Mouse (Mus musculus) small intestine, adult 2 months (tissue): ENCODE data around the gene Cdk6. TPM values are rescaled to one million over a fixed set of nuclear protein-coding genes. Genes with fewer than 3 reads are reported as not detected.
A peak's percentile ranks its signal among the peaks of the same experiment; 100 is the strongest.
"Not testable (repeated sequence)": the region's sequence is repeated elsewhere in the genome, so short reads cannot be mapped to it uniquely, and the experiment has no call there.

Source experiments
- H3K27ac ChIP-seq: fragments of 200-500 bp; 2 replicates; pipeline ENCODE4 v1.5.1; 2012; ENCODE audit warnings: low read depth, low read length, control low read depth, inconsistent platforms; ENCODE audit not compliant: insufficient read depth
- H3K27me3 ChIP-seq: fragments of 200-500 bp; 2 replicates; pipeline ENCODE4 v1.6.1; 2012; ENCODE audit warnings: mild to moderate bottlenecking, moderate library complexity, low read length, inconsistent platforms; ENCODE audit not compliant: control insufficient read depth, insufficient read depth
- H3K36me3 ChIP-seq: fragments of 200-500 bp; 2 replicates; pipeline ENCODE4 v1.6.1; 2012; ENCODE audit warnings: mild to moderate bottlenecking, low read length, control low read depth, inconsistent platforms; ENCODE audit not compliant: control insufficient read depth, insufficient read depth
- H3K4me1 ChIP-seq: fragments of 200-500 bp; 2 replicates; pipeline ENCODE4 v1.6.1; 2012; ENCODE audit warnings: low read length, inconsistent platforms, mixed read lengths; ENCODE audit not compliant: control insufficient read depth, insufficient read depth, insufficient read length
- H3K4me3 ChIP-seq: fragments of 200-500 bp; 2 replicates; pipeline ENCODE4 v1.5.1; 2012; ENCODE audit warnings: low read depth, mild to moderate bottlenecking, control low read depth, inconsistent platforms, low read length, moderate library complexity
- CTCF ChIP-seq: fragments of 200-500 bp; IDR thresholded peaks from 2 replicates; pipeline ENCODE4 v1.5.1; 2012; ENCODE audit warnings: low read depth, mild to moderate bottlenecking, control low read depth, inconsistent platforms, low read length, moderate library complexity, mixed read lengths; ENCODE audit not compliant: insufficient replicate concordance, insufficient read length; ENCODE audit errors: extremely low read depth
- POLR2A ChIP-seq: fragments of 200-500 bp; IDR thresholded peaks from 2 replicates; pipeline ENCODE4 v1.6.1; 2012; ENCODE audit warnings: low read depth, mild to moderate bottlenecking, control low read depth, inconsistent platforms, low read length, moderate library complexity
- WGBS: fragments of 180-500 bp; shearing (Covaris S2); methylation state at CpG from one replicate; pipeline ENCODE4 v1.1.7; 2018; 5-methylcytosine and 5-hydroxymethylcytosine counted together
- polyA plus RNA-seq: library from polyadenylated mRNA; depleted of rRNA; stranded (reverse); fragments of >200 nt; gene quantifications from 2 replicates; pipeline ENCODE4 v1.2.3, GENCODE M21; 2012

Gene Cdk6
- polyA plus RNA-seq, 1 experiment: 7.7 TPM

- no peak for TF ChIP-seq CTCF
- TF ChIP-seq POLR2A: no peak
- Histone ChIP-seq H3K27ac (no peak overlapping the region), H3K36me3 (no peaks in the 10 kb centered on the region), H3K27me3 (no peaks in the 10 kb centered on the region), H3K4me1 (no peaks in the 10 kb centered on the region), H3K4me3 (no peak overlapping the region)
- WGBS: 73% methylated on average over 9 of the region's 9 CpGs
These were observed 66.6 kb downstream of the Cdk6 start for GRCm38 (mm10) chr5:3407926-3408325.

GRCm38 (mm10) chr5:3418183-3418582 lies 76.9 kb downstream of the Cdk6 start:
- H3K27ac ChIP-seq, H3K36me3 ChIP-seq, H3K27me3 ChIP-seq, H3K4me3 ChIP-seq, H3K4me1 ChIP-seq: not testable (repeated sequence)
- WGBS: 61% methylated on average over 1 of the region's 1 CpGs

- no peak overlapping the region for H3K4me3 ChIP-seq
- H3K4me1 ChIP-seq: peaks cover 3% of the 10 kb centered on the region; the same call in 1 of the 2 replicates
- TF ChIP-seq POLR2A (no peak), CTCF (no peak)
- WGBS: 71% methylated on average over 10 of the region's 10 CpGs
- H3K27me3 ChIP-seq: no peaks in the 10 kb centered on the region
- H3K27ac ChIP-seq: no peak overlapping the region
- H3K36me3 ChIP-seq: no peaks in the 10 kb centered on the region
These were observed 79.0 kb downstream of the Cdk6 start for GRCm38 (mm10) chr5:3420094-3420831.

GRCm38 (mm10) chr5:3420832-3421228 lies 79.5 kb downstream of the Cdk6 start:
- no peak overlapping the region for H3K27ac ChIP-seq
- TF ChIP-seq POLR2A (no peak), CTCF (no peak)
- 85% methylated on average over 3 of the region's 3 CpGs for WGBS
- H3K27me3 ChIP-seq: no peaks in the 10 kb centered on the region
- peaks cover 3% of the 10 kb centered on the region; the same call in 1 of the 2 replicates for H3K4me1 ChIP-seq
- no peak overlapping the region for H3K4me3 ChIP-seq
- no peaks in the 10 kb centered on the region for H3K36me3 ChIP-seq

GRCm38 (mm10) chr5:3433131-3433700 lies 91.9 kb downstream of the Cdk6 start:
- 31% methylated on average over 20 of the region's 20 CpGs for WGBS
- not testable (repeated sequence) for H3K4me1 ChIP-seq, H3K27ac ChIP-seq, H3K27me3 ChIP-seq, H3K36me3 ChIP-seq
- peak overlapping the region; percentile 47 for H3K4me3 ChIP-seq

GRCm38 (mm10) chr5:3434105-3434504 lies 92.8 kb downstream of the Cdk6 start:
- H3K4me1 ChIP-seq, H3K36me3 ChIP-seq: not testable (repeated sequence)
- 88% methylated on average over 5 of the region's 5 CpGs for WGBS

GRCm38 (mm10) chr5:3438453-3439003 lies 97.2 kb downstream of the Cdk6 start:
- not testable (repeated sequence) for H3K4me3 ChIP-seq, H3K27me3 ChIP-seq, H3K4me1 ChIP-seq, H3K36me3 ChIP-seq, H3K27ac ChIP-seq
- WGBS: 79% methylated on average over 9 of the region's 9 CpGs

More at GRCm38 (mm10) chr5:3434105-3434504, 92.8 kb downstream of the Cdk6 start:
- not testable (repeated sequence) for H3K27me3 ChIP-seq, H3K27ac ChIP-seq, H3K4me3 ChIP-seq

- H3K4me1 ChIP-seq, H3K4me3 ChIP-seq, H3K36me3 ChIP-seq, H3K27me3 ChIP-seq, H3K27ac ChIP-seq: not testable (repeated sequence)
- WGBS: 71% methylated on average over 6 of the region's 6 CpGs
These were observed 98.1 kb downstream of the Cdk6 start for GRCm38 (mm10) chr5:3439386-3439785.

GRCm38 (mm10) chr5:3442524-3442923 lies 101.2 kb downstream of the Cdk6 start:
- H3K36me3 ChIP-seq, H3K4me1 ChIP-seq, H3K27ac ChIP-seq, H3K27me3 ChIP-seq, H3K4me3 ChIP-seq: not testable (repeated sequence)
- WGBS: 87% methylated on average over 3 of the region's 3 CpGs

- H3K4me3 ChIP-seq, H3K4me1 ChIP-seq, H3K27ac ChIP-seq, H3K27me3 ChIP-seq, H3K36me3 ChIP-seq: not testable (repeated sequence)
- 43% methylated on average over 9 of the region's 9 CpGs for WGBS
These were observed 109.9 kb downstream of the Cdk6 start for GRCm38 (mm10) chr5:3451233-3451632.

GRCm38 (mm10) chr5:3453946-3454345 lies 112.7 kb downstream of the Cdk6 start:
- not testable (repeated sequence) for H3K4me3 ChIP-seq, H3K4me1 ChIP-seq, H3K36me3 ChIP-seq, H3K27me3 ChIP-seq
- peak overlapping the region; percentile 41; the same call in 1 of the 2 replicates for H3K27ac ChIP-seq
- WGBS: 12% methylated on average over 6 of the region's 6 CpGs
